Mouse (Mus musculus): ENCODE results near the gene Bpifb9a. TPM values are rescaled to one million over a fixed set of nuclear protein-coding genes. Genes with fewer than 3 reads are reported as not detected.
"Not testable (repeated sequence)": the region's sequence is repeated elsewhere in the genome, so short reads cannot be mapped to it uniquely, and the experiment has no call there.

Gene Bpifb9a
- polyA plus RNA-seq, 1 experiment from 2014 or later: not detected

DNA sequence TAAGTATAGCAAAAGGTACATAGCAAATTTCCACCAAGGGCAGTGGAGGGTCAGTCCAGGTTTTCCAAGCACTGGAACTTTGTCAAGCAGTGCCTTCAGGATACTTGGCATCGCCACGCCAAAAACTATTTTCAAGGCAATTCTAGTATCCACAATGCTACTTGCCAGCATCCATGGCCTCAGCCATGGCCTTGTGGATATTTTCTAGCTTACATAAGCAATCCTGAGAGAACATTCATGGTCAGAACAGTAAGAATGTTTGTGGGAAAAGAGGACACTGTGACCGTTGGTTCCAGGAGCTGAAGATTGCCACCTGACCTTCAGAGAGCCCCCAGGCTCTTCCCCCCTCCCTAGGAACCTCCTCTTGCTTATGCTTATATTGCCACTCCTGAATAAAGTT is 34.2 kb downstream of the Bpifb9a start:
- not testable (repeated sequence) for ATAC-seq; H3K9me3 ChIP-seq (replicated peaks; ENCODE audit: control insufficient read depth, low read length, poor library complexity, severe bottlenecking); H3K4me2 ChIP-seq (ENCODE audit: low read length); H3K9ac ChIP-seq (ENCODE audit: low read depth, low read length); H3K27ac ChIP-seq (ENCODE audit: low read length); H3K36me3 ChIP-seq (ENCODE audit: control insufficient read depth, insufficient read depth, low read length); H3K4me1 ChIP-seq (ENCODE audit: control insufficient read depth, insufficient read depth, low read length); H3K4me3 ChIP-seq (ENCODE audit: low read depth, low read length); H3K27me3 ChIP-seq (ENCODE audit: control insufficient read depth, insufficient read depth, low read depth, low read length)
- WGBS: 96% methylated on average over 3 of the region's 3 CpGs

DNA sequence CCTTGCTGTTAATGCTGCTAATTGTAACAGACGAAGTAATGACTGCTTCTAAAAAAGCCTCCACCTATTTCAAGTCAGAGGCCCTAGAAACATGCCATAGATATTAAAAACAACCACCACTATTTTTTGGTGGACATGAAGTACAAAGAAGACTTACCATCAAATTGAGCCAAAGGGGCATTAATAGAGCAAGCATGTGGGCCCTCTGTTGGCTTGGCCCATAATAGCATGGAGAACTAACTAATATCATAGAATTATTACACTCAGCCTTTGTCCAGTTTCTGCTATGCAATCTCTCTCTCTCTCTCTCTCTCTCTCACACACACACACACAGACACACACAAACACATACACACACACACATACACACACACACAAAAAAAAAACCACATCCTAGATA is 35.2 kb downstream of the Bpifb9a start:
- Histone ChIP-seq H3K27me3 (ENCODE audit: control insufficient read depth, insufficient read depth, low read depth, low read length) (no peaks in the 10 kb centered on the region), H3K4me3 (ENCODE audit: low read depth, low read length) (no peak overlapping the region), H3K4me2 (ENCODE audit: low read length) (no peak overlapping the region), H3K27ac (ENCODE audit: low read length) (no peak overlapping the region), H3K9ac (ENCODE audit: low read depth, low read length) (no peak overlapping the region), H3K4me1 (ENCODE audit: control insufficient read depth, insufficient read depth, low read length) (no peaks in the 10 kb centered on the region), H3K36me3 (ENCODE audit: control insufficient read depth, insufficient read depth, low read length) (no peaks in the 10 kb centered on the region), H3K9me3 (replicated peaks; ENCODE audit: control insufficient read depth, low read length, poor library complexity, severe bottlenecking) (no peaks in the 10 kb centered on the region)
- WGBS: 83% methylated on average over 1 of the region's 1 CpGs
- no peak for ATAC-seq

GRCm38 (mm10) chr2:154294746-154295145 is 37.1 kb downstream of the Bpifb9a start:
- H3K36me3 ChIP-seq (ENCODE audit: control insufficient read depth, insufficient read depth, low read length); H3K4me1 ChIP-seq (ENCODE audit: control insufficient read depth, insufficient read depth, low read length); H3K9me3 ChIP-seq (replicated peaks; ENCODE audit: control insufficient read depth, low read length, poor library complexity, severe bottlenecking); H3K9ac ChIP-seq (ENCODE audit: low read depth, low read length); H3K27me3 ChIP-seq (ENCODE audit: control insufficient read depth, insufficient read depth, low read depth, low read length); H3K27ac ChIP-seq (ENCODE audit: low read length); H3K4me3 ChIP-seq (ENCODE audit: low read depth, low read length); ATAC-seq; H3K4me2 ChIP-seq (ENCODE audit: low read length): not testable (repeated sequence)
- 8% methylated on average over 10 of the region's 10 CpGs for WGBS

- no peak for ATAC-seq
- WGBS: 8% methylated on average over 1 of the region's 1 CpGs
- Histone ChIP-seq H3K36me3 (ENCODE audit: control insufficient read depth, insufficient read depth, low read length) (no peaks in the 10 kb centered on the region), H3K27me3 (ENCODE audit: control insufficient read depth, insufficient read depth, low read depth, low read length) (no peaks in the 10 kb centered on the region), H3K9me3 (replicated peaks; ENCODE audit: control insufficient read depth, low read length, poor library complexity, severe bottlenecking) (no peaks in the 10 kb centered on the region), H3K9ac (ENCODE audit: low read depth, low read length) (no peak overlapping the region), H3K27ac (ENCODE audit: low read length) (no peak overlapping the region), H3K4me1 (ENCODE audit: control insufficient read depth, insufficient read depth, low read length) (no peaks in the 10 kb centered on the region), H3K4me3 (ENCODE audit: low read depth, low read length) (no peak overlapping the region), H3K4me2 (ENCODE audit: low read length) (no peak overlapping the region)
Measured at GRCm38 (mm10) chr2:154300496-154300895, 42.8 kb downstream of the Bpifb9a start.

DNA sequence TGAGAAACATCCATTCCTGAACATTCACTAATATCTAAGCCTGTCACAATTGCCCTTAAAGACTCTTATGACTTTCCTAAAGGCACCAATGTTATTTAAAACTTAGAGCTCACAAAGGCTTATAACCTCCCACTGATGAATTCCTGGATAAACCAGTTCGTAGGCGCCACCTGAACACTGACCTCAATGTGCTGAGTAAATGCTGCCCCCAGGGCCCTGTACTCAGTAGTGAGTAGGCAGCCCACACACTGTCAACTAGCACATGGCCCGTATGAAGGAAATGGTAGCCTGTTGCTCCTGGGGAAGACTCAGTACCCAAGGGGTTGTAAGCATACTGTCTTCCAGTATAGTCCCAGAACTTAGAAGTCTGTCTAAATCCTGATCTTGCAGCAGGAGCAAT is 44.1 kb downstream of the Bpifb9a start:
- Histone ChIP-seq H3K4me2 (ENCODE audit: low read length) (no peak overlapping the region), H3K9me3 (replicated peaks; ENCODE audit: control insufficient read depth, low read length, poor library complexity, severe bottlenecking) (no peaks in the 10 kb centered on the region), H3K27me3 (ENCODE audit: control insufficient read depth, insufficient read depth, low read depth, low read length) (no peaks in the 10 kb centered on the region), H3K36me3 (ENCODE audit: control insufficient read depth, insufficient read depth, low read length) (no peaks in the 10 kb centered on the region), H3K27ac (ENCODE audit: low read length) (no peak overlapping the region), H3K4me1 (ENCODE audit: control insufficient read depth, insufficient read depth, low read length) (no peaks in the 10 kb centered on the region), H3K9ac (ENCODE audit: low read depth, low read length) (no peak overlapping the region), H3K4me3 (ENCODE audit: low read depth, low read length) (no peak overlapping the region)
- WGBS: 88% methylated on average over 3 of the region's 3 CpGs
- ATAC-seq: no peak

- H3K9me3 ChIP-seq (replicated peaks; ENCODE audit: control insufficient read depth, low read length, poor library complexity, severe bottlenecking); ATAC-seq; H3K9ac ChIP-seq (ENCODE audit: low read depth, low read length); H3K36me3 ChIP-seq (ENCODE audit: control insufficient read depth, insufficient read depth, low read length); H3K4me2 ChIP-seq (ENCODE audit: low read length); H3K4me3 ChIP-seq (ENCODE audit: low read depth, low read length); H3K27me3 ChIP-seq (ENCODE audit: control insufficient read depth, insufficient read depth, low read depth, low read length); H3K27ac ChIP-seq (ENCODE audit: low read length); H3K4me1 ChIP-seq (ENCODE audit: control insufficient read depth, insufficient read depth, low read length): not testable (repeated sequence)
- 92% methylated on average over 1 of the region's 3 CpGs for WGBS
Measured at GRCm38 (mm10) chr2:154304604-154305003, 47.0 kb downstream of the Bpifb9a start.

DNA sequence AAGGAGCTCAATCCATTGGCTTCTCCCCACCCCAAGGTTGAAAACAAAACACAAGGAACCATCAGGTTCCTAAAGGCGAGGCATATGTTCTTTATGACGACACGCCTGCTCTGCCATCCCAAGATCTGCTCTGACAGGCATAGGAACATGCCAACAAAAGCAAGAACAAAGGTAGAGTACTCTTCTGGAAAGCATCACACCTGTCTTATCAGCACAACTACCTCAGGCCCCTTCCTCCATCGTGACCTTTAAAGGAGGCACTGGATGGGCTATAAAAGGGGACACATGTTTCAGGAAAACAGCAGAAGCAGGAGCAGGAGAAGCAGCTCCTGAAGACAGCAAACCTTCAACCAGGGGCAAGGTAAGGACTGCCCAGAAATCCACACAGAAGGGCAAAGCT is 49.3 kb downstream of the Bpifb9a start, which contains the start of gene Bpifb9b:
TSS of gene Bpifb9b (plus strand) at position 301 of the 400 bp plus-strand sequence.
- H3K4me3 ChIP-seq (ENCODE audit: low read depth, low read length); H3K9ac ChIP-seq (ENCODE audit: low read depth, low read length); H3K9me3 ChIP-seq (replicated peaks; ENCODE audit: control insufficient read depth, low read length, poor library complexity, severe bottlenecking); H3K4me1 ChIP-seq (ENCODE audit: control insufficient read depth, insufficient read depth, low read length); H3K27ac ChIP-seq (ENCODE audit: low read length); H3K36me3 ChIP-seq (ENCODE audit: control insufficient read depth, insufficient read depth, low read length); ATAC-seq; H3K4me2 ChIP-seq (ENCODE audit: low read length); H3K27me3 ChIP-seq (ENCODE audit: control insufficient read depth, insufficient read depth, low read depth, low read length): not testable (repeated sequence)
- 80% methylated on average over 4 of the region's 4 CpGs for WGBS

- not testable (repeated sequence) for H3K4me1 ChIP-seq (ENCODE audit: control insufficient read depth, insufficient read depth, low read length); H3K9me3 ChIP-seq (replicated peaks; ENCODE audit: control insufficient read depth, low read length, poor library complexity, severe bottlenecking); H3K27me3 ChIP-seq (ENCODE audit: control insufficient read depth, insufficient read depth, low read depth, low read length); H3K27ac ChIP-seq (ENCODE audit: low read length); H3K4me3 ChIP-seq (ENCODE audit: low read depth, low read length); H3K4me2 ChIP-seq (ENCODE audit: low read length); H3K36me3 ChIP-seq (ENCODE audit: control insufficient read depth, insufficient read depth, low read length); H3K9ac ChIP-seq (ENCODE audit: low read depth, low read length); ATAC-seq
- WGBS: 83% methylated on average over 4 of the region's 5 CpGs
Measured at GRCm38 (mm10) chr2:154313771-154314170, 56.1 kb downstream of the Bpifb9a start.

Measured in midbrain, embryonic 16.5 days (tissue).